Mouse (Mus musculus) bone marrow macrophage, adult 2 months (primary cell): Measurements from ENCODE around the gene Plekhm3. TPM values are rescaled to one million over a fixed set of nuclear protein-coding genes. Genes with fewer than 3 reads are reported as not detected.

Experiments
- H3K27ac ChIP-seq: 2 replicates; pipeline ENCODE4 v1.5.1; 2012; ENCODE audit warnings: low read depth, low read length; ENCODE audit not compliant: insufficient read depth
- H3K4me1 ChIP-seq: 2 replicates; pipeline ENCODE4 v1.6.1; 2012; ENCODE audit warnings: low read length; ENCODE audit not compliant: control insufficient read depth, insufficient read depth
- H3K4me3 ChIP-seq: 2 replicates; pipeline ENCODE4 v1.5.1; 2012; ENCODE audit warnings: mild to moderate bottlenecking, low read length, moderate library complexity; ENCODE audit not compliant: insufficient read depth
- CTCF ChIP-seq: IDR thresholded peaks from 2 replicates; pipeline ENCODE4 v1.5.1; 2012; ENCODE audit warnings: low read depth, mild to moderate bottlenecking, low read length, moderate library complexity
- POLR2A ChIP-seq: IDR thresholded peaks from 2 replicates; pipeline ENCODE4 v1.6.1; 2012; ENCODE audit warnings: mild to moderate bottlenecking, low read depth, low read length, borderline replicate concordance
- polyA plus RNA-seq: library from polyadenylated mRNA; stranded (reverse); fragments of >200 nt; gene quantifications from 2 replicates; pipeline ENCODE4 v1.2.4, GENCODE M21; 2012; ENCODE audit not compliant: missing spikeins, insufficient read depth, insufficient read length

The Plekhm3 gene
- polyA plus RNA-seq, 1 experiment: 24.9 TPM

- no peak overlapping the region for H3K4me3 ChIP-seq
- H3K4me1 ChIP-seq: peaks cover 4% of the 10 kb centered on the region
- TF ChIP-seq POLR2A (no peak), CTCF (no peak)
- H3K27ac ChIP-seq: no peak overlapping the region
Measured at GRCm38 (mm10) chr1:64757766-64758165, 198.9 kb downstream of the Plekhm3 start.

DNA sequence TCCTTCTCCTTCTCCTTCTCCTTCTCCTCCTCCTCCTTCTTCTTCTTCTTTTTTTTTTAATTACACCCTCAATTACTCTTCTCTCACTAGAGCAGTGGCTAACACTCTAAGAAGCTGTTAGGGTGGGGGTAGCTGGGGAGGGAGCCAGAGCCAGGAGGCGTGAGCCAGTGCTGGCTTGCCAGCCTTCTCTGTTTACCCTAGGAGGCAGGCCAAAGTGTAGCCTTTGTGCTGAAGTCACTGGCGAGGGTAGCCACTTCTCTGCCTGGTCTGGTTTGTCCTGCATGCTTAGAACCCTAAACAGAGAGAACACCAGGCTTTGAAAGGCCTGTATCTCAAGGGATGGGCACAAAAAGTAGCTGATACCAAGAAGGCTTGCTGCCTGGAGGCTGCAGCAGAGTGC, 199.4 kb downstream of the Plekhm3 start:
- no peak for TF ChIP-seq POLR2A
- no peak for TF ChIP-seq CTCF
- no peak overlapping the region for H3K4me3 ChIP-seq
- H3K4me1 ChIP-seq: peaks cover 4% of the 10 kb centered on the region
- H3K27ac ChIP-seq: no peak overlapping the region

DNA sequence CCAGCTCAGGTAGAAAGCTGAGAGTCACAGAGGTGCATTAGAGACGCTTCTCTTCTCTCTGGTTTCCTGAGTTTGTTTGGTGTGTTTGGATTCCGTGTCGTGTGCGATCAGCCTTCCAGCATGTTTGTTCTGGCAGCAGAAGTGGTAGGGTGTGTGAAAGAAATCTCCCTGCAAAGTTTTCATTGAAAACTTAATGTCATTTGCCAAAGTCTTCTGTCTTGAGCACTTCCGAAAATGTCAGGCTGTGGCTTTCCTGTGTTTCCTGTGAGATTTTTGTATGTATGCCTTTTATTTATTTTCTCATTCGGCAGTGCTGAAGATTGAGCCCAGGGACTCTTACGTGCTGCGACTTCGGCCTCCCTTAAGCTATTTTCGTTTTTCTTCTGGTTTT, 200.0 kb downstream of the Plekhm3 start:
- H3K27ac ChIP-seq: no peak overlapping the region

GRCm38 (mm10) chr1:64755971-64756639, 200.5 kb downstream of the Plekhm3 start:
- H3K27ac ChIP-seq: no peak overlapping the region
- TF ChIP-seq POLR2A (no peak), CTCF (no peak)
- H3K4me1 ChIP-seq: peaks cover 4% of the 10 kb centered on the region
- H3K4me3 ChIP-seq: no peak overlapping the region

More for the DNA sequence above, 200.0 kb downstream of the Plekhm3 start:
- no peak for TF ChIP-seq POLR2A
- TF ChIP-seq CTCF: no peak
- Histone ChIP-seq H3K4me1 (peaks cover 4% of the 10 kb centered on the region), H3K4me3 (no peak overlapping the region)

- Histone ChIP-seq H3K4me1 (peaks cover 4% of the 10 kb centered on the region), H3K27ac (no peak overlapping the region), H3K4me3 (no peak overlapping the region)
- TF ChIP-seq POLR2A (no peak), CTCF (no peak)
Measured at GRCm38 (mm10) chr1:64754658-64755057, 202.0 kb downstream of the Plekhm3 start.

DNA sequence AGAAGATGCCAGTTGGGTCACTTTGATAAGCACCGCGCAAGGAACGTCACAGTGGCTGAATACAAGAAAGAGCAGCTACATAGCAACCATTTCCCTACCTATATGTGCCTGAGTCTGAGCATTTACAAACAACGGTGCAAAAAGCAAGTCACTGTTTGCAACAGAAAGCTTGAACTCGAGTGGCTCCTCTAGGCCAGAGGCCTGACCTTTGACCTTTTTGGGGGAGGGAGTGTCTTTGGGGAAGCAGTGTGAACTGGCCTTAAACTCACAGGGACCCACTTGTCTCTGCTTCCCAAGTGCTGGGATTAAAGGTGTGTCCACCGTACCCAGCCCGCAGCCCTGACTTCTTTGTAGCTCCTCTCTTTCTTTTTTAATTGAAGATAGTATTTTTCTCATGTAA, 203.0 kb downstream of the Plekhm3 start:
- Histone ChIP-seq H3K4me3 (no peak overlapping the region), H3K4me1 (peaks cover 4% of the 10 kb centered on the region), H3K27ac (no peak overlapping the region)
- TF ChIP-seq CTCF: no peak
- no peak for TF ChIP-seq POLR2A

GRCm38 (mm10) chr1:64753109-64753508, 203.5 kb downstream of the Plekhm3 start:
- H3K27ac ChIP-seq: no peak overlapping the region
- peaks cover 4% of the 10 kb centered on the region for H3K4me1 ChIP-seq
- no peak overlapping the region for H3K4me3 ChIP-seq
- TF ChIP-seq POLR2A (no peak), CTCF (no peak)

DNA sequence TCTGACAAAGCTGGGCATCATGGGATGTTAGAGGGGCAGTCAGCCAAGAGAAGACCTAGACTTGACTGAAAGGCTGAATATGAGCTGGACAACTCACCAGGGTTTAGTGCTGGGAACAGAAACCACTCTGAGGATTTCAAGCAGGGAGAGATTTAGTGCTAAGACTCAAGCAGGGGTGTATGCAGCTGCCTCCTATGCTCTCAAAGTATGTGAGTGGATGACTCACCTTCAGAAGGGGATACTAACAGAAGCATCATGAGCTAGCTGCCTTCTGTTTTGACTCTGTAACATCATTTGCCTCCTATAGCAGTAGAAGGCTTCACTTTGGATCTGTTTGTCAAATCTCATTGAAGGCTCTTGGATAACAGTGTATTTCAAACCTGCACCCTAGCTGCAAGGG, 212.0 kb downstream of the Plekhm3 start:
- peaks cover 4% of the 10 kb centered on the region; the same call in 1 of the 2 replicates for H3K4me1 ChIP-seq
- TF ChIP-seq CTCF (no peak), POLR2A (no peak)
- H3K4me3 ChIP-seq: no peak overlapping the region
- no peak overlapping the region for H3K27ac ChIP-seq

GRCm38 (mm10) chr1:64742741-64743408, 213.7 kb downstream of the Plekhm3 start:
- H3K4me1 ChIP-seq: peaks cover 4% of the 10 kb centered on the region; the same call in 1 of the 2 replicates
- H3K4me3 ChIP-seq: no peak overlapping the region
- no peak overlapping the region for H3K27ac ChIP-seq
- TF ChIP-seq CTCF: no peak
- TF ChIP-seq POLR2A: no peak

- H3K4me3 ChIP-seq: peak overlapping the region; percentile 67
- TF ChIP-seq CTCF: no peak; the same call in 1 of the 2 replicates
- TF ChIP-seq POLR2A: no peak
- H3K4me1 ChIP-seq: peaks cover 3% of the 10 kb centered on the region; the same call in 1 of the 2 replicates
- H3K27ac ChIP-seq: no peak overlapping the region
Measured at GRCm38 (mm10) chr1:64738661-64739082, 218.0 kb downstream of the Plekhm3 start.
